Mouse (Mus musculus) hindbrain, postnatal 0 days (tissue): ENCODE results near the gene Klhl42. TPM values are rescaled to one million over a fixed set of nuclear protein-coding genes. Genes with fewer than 3 reads are reported as not detected.
A peak's percentile ranks its signal among the peaks of the same experiment; 100 is the strongest.

Source experiments
- ATAC-seq: fragments of 200-750 bp; cut with Nextera tagmentation; 2 replicates; pipeline ENCODE4 v1.8.0; 2017; ENCODE audit warnings: mild to moderate bottlenecking, moderate TSS enrichment, moderate library complexity
- DNase-seq: peaks from one replicate; pipeline ENCODE4 v3.0.0-alpha.2; 2015; ENCODE audit warnings: low spot score
- H3K27ac ChIP-seq: fragments of 300-500 bp; sonication (generic); 2 replicates; pipeline ENCODE4 v1.5.1; 2014; ENCODE audit warnings: mild to moderate bottlenecking
- H3K27me3 ChIP-seq: fragments of 300-500 bp; sonication (generic); 2 replicates; pipeline ENCODE4 v1.6.1; 2014; ENCODE audit warnings: low read length, mixed read lengths; ENCODE audit not compliant: insufficient read depth
- H3K36me3 ChIP-seq: fragments of 300-500 bp; sonication (generic); 2 replicates; pipeline ENCODE4 v1.6.1; 2014; ENCODE audit warnings: low read length, mixed read lengths; ENCODE audit not compliant: insufficient read depth
- H3K4me1 ChIP-seq: fragments of 300-500 bp; sonication (generic); 2 replicates; pipeline ENCODE4 v1.6.1; 2014; ENCODE audit warnings: antibody characterized with exemption, low read length, mixed read lengths; ENCODE audit not compliant: insufficient read depth
- H3K4me2 ChIP-seq: fragments of 300-500 bp; sonication (generic); 2 replicates; pipeline ENCODE4 v1.6.1; 2014; ENCODE audit warnings: low read depth, mild to moderate bottlenecking, low read length, moderate library complexity, mixed read lengths
- H3K4me3 ChIP-seq: fragments of 300-500 bp; sonication (generic); 2 replicates; pipeline ENCODE4 v1.5.1; 2014; ENCODE audit warnings: low read length
- H3K9ac ChIP-seq: fragments of 300-500 bp; sonication (generic); replicated peaks from 2 replicates; pipeline ENCODE4 v1.6.1; 2014; ENCODE audit warnings: mild to moderate bottlenecking, low read length, moderate library complexity, mixed read lengths
- H3K9me3 ChIP-seq: fragments of 300-500 bp; sonication (generic); 2 replicates; pipeline ENCODE4 v1.6.1; 2016; ENCODE audit warnings: low read length, mixed read lengths
- CTCF ChIP-seq: IDR thresholded peaks from 2 replicates; pipeline ENCODE4 v1.5.1; 2016; ENCODE audit warnings: antibody characterized with exemption, control low read depth, low read depth
- WGBS: fragments of 180-500 bp; shearing (Covaris S2); extraction: QIAGEN DNeasy Blood & Tissue Kit; methylation state at CpG from one replicate; pipeline ENCODE4 v1.1.7; 2014; 5-methylcytosine and 5-hydroxymethylcytosine counted together
- polyA plus RNA-seq: library from polyadenylated mRNA; unstranded; fragments of >200 nt; fragmentation: Nextera tagmentation; extraction: Ambion mirVana; gene quantifications from 2 replicates; pipeline ENCODE4 v1.2.1, GENCODE M21; 2015
- total RNA-seq: library from RNA; depleted of rRNA; stranded (reverse); fragments of >200 nt; gene quantifications from 2 replicates; pipeline ENCODE4 v1.2.3, GENCODE M21; 2014

Gene Klhl42
- total and polyA plus RNA-seq, 2 experiments from 2014 or later = 5.4 to 29.7 TPM

DNA sequence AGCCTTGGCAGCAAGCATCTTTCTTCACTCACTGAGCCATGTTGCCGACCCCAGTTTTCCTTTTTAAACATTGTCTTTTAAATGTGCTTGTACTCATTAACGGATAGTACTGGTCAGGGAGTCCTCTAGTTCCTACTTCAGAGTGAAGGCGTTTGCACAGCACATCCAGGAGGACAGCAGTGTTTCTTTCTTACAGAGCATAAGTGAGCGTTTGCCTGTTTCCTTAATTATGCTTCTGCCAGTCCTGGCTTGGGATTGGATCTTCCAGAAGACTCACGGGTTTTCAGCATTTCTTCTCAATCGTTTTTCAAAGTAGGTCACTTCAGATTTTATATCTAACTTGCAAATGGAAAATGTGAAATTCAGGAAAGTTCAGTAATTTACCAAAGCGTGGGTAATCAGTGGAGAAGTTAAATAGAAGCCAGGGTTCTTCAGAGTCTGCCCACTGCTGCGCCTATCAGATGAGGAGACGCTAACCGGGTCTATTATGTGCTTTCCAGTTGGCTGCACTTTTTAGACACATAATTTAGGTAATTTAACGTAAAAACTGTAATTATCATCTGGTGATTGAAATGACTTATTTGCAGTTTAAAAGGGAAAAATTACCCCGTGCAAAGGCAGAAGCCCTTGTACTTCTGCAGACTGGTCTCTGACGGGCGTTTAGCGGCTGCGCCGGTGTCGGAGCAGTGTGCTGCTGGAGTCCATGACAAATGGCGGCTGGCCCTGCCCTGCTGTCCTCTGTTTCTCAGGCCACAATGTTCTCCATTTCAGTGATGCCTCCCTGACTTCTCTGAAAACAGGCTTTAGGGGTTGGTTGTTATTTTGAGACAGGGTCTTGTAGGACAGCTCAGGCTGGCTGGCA is 37.2 kb upstream of the Klhl42 start:
- Histone ChIP-seq H3K4me3 (no peak overlapping the region), H3K4me1 (no peaks in the 10 kb centered on the region), H3K27me3 (no peaks in the 10 kb centered on the region), H3K27ac (no peak overlapping the region), H3K9ac (no peak overlapping the region), H3K36me3 (peaks cover 51% of the 10 kb centered on the region), H3K9me3 (no peaks in the 10 kb centered on the region), H3K4me2 (no peak overlapping the region)
- no peak for TF ChIP-seq CTCF
- DNase-seq (no peak), ATAC-seq (no peak)
- WGBS = 84% methylated on average over 19 of the region's 19 CpGs

DNA sequence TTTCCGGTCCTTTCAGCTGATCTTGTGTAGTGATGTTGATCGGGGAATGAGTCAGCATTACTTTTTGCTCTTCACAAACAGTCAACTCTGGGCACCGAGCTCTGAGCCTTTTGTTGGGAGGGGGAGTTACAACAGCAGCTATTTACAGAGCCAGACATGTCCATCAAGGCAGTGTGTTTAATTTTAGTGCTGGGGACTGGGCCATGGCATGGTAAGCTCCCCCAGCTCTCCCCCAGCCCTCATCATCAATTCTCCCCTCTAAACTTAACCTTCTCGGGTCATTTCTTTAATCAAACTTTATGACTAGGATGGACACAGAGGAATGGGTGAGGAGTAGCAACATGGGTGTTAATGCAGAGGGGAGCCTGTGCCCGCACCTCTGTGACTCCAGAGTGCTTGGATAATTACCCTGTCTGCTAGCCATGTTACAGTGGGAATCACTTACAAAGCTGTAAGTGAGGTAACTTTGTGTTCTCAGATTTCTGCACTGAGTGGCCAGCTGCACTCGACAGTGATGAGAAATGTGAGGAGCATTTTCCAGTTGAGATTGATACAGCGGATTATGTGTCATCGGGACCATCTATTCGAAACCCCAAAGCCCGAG is 35.7 kb upstream of the Klhl42 start:
- TF ChIP-seq CTCF = no peak
- Histone ChIP-seq H3K36me3 (peaks cover 37% of the 10 kb centered on the region), H3K27ac (no peak overlapping the region), H3K9ac (no peak overlapping the region), H3K4me2 (no peak overlapping the region), H3K27me3 (no peaks in the 10 kb centered on the region), H3K4me1 (no peaks in the 10 kb centered on the region), H3K9me3 (no peaks in the 10 kb centered on the region), H3K4me3 (no peak overlapping the region)
- ATAC-seq (no peak), DNase-seq (no peak)
- WGBS = 93% methylated on average over 10 of the region's 10 CpGs

DNA sequence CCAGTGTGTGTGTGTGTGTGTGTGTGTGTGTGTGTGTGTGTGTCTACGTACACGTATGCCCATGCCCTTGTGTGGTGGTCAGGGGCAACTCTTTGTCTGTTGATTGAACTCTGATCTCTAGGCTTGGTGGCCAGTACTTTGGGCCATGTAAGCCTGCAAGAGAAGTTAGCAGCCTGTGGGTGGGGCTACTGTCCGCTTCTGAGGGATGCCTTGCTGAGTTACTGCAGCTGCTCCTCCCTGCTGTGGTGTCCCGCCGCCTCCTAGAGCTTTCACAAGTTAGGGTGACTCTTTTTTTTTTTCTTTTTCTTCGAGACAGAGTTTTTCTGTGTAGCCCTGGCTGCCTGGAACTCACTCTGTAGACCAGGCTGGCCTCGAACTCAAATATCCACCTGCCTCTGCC is 31.9 kb upstream of the Klhl42 start:
- WGBS = 70% methylated on average over 7 of the region's 7 CpGs
- no peaks in the 10 kb centered on the region for H3K4me1 ChIP-seq
- no peak overlapping the region for H3K4me2 ChIP-seq
- H3K9me3 ChIP-seq = no peaks in the 10 kb centered on the region
- no peak overlapping the region for H3K27ac ChIP-seq
- H3K36me3 ChIP-seq = peaks cover 26% of the 10 kb centered on the region
- H3K4me3 ChIP-seq = no peak overlapping the region
- DNase-seq (no peak), ATAC-seq (no peak)
- TF ChIP-seq CTCF = no peak
- H3K9ac ChIP-seq = no peak overlapping the region
- no peaks in the 10 kb centered on the region for H3K27me3 ChIP-seq

- H3K36me3 ChIP-seq = peaks cover 11% of the 10 kb centered on the region
- WGBS = 79% methylated on average over 9 of the region's 9 CpGs
Measured at GRCm38 (mm10) chr6:147061630-147062029, 29.5 kb upstream of the Klhl42 start.

GRCm38 (mm10) chr6:147062034-147062433 is 29.1 kb upstream of the Klhl42 start:
- 57% methylated on average over 7 of the region's 7 CpGs for WGBS
- no peak overlapping the region for H3K27ac ChIP-seq
- no peak overlapping the region for H3K9ac ChIP-seq
- no peaks in the 10 kb centered on the region for H3K9me3 ChIP-seq
- ATAC-seq (no peak), DNase-seq (peak; percentile 14)
- H3K27me3 ChIP-seq = no peaks in the 10 kb centered on the region
- no peak overlapping the region for H3K4me2 ChIP-seq
- no peak for TF ChIP-seq CTCF
- peaks cover 12% of the 10 kb centered on the region for H3K36me3 ChIP-seq
- H3K4me1 ChIP-seq = no peaks in the 10 kb centered on the region
- H3K4me3 ChIP-seq = no peak overlapping the region

More at GRCm38 (mm10) chr6:147061630-147062029, 29.5 kb upstream of the Klhl42 start:
- no peak for TF ChIP-seq CTCF
- H3K4me3 ChIP-seq = no peak overlapping the region
- DNase-seq (peak; percentile 19), ATAC-seq (peak; percentile 58; the same call in 1 of the 2 replicates)
- H3K9me3 ChIP-seq = no peaks in the 10 kb centered on the region
- H3K27me3 ChIP-seq = no peaks in the 10 kb centered on the region
- H3K27ac ChIP-seq = no peak overlapping the region
- no peak overlapping the region for H3K4me2 ChIP-seq
- no peak overlapping the region for H3K9ac ChIP-seq
- H3K4me1 ChIP-seq = no peaks in the 10 kb centered on the region

GRCm38 (mm10) chr6:147062694-147063093 is 28.5 kb upstream of the Klhl42 start:
- ATAC-seq (no peak), DNase-seq (no peak)
- Histone ChIP-seq H3K27ac (no peak overlapping the region), H3K4me2 (no peak overlapping the region), H3K27me3 (no peaks in the 10 kb centered on the region), H3K4me1 (no peaks in the 10 kb centered on the region), H3K4me3 (no peak overlapping the region), H3K9me3 (no peaks in the 10 kb centered on the region), H3K36me3 (peaks cover 18% of the 10 kb centered on the region), H3K9ac (no peak overlapping the region)
- TF ChIP-seq CTCF = no peak
- WGBS = 90% methylated on average over 7 of the region's 7 CpGs
